Mouse (Mus musculus) heart, adult 2 months (tissue): ENCODE measurements at regions not wholly inside any gene's neighbourhood (a gene's known extent, or its start where the extent isn't known, plus 50 kb on each side); places are given as distances from the start of the nearest gene placed in this dataset.

Experiments
- CTCF ChIP-seq: fragments of 200-600 bp; IDR thresholded peaks from 2 replicates; pipeline ENCODE4 v1.8.1; 2022; ENCODE audit warnings: antibody characterized with exemption, mild to moderate bottlenecking, moderate library complexity
- POLR2A ChIP-seq: fragments of 200-500 bp; IDR thresholded peaks from 2 replicates; pipeline ENCODE4 v1.6.1; 2011; ENCODE audit warnings: mild to moderate bottlenecking, low read depth, low read length, control low read depth; ENCODE audit not compliant: insufficient read depth

- TF ChIP-seq POLR2A = no peak
- TF ChIP-seq CTCF = no peak
Measured at GRCm38 (mm10) chr16:79640898-79641297, 550.0 kb upstream of the Tmprss15 start.
